Mouse (Mus musculus) stomach, postnatal 0 days (tissue): ENCODE results near the gene Lonrf2.

ENCODE experiments used
- CTCF ChIP-seq: IDR thresholded peaks from 2 replicates; pipeline ENCODE4 v1.5.1; 2016; ENCODE audit warnings: antibody characterized with exemption, low read depth, mild to moderate bottlenecking, moderate library complexity
- EP300 ChIP-seq: optimal IDR thresholded peaks from 2 replicates; pipeline ENCODE3; 2016; ENCODE audit warnings: antibody characterized with exemption

DNA sequence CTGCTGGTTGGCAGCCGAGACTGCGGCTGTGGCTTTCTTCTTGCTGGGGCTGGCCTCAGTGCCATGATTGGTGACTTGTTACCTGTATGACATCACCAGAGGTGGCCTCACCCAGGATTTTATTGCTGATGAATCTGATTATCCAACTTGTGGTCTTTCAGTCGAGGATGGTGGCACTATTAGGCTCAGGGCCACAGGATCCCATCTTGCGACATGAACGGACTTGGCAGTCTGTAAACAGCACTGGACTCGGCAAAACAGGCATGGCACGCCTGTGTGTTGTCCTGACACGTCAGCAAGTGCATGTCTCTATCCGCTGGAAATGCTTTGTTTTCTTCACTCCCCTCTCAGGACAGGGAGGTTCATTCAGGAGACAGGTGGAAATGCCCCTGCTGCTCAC lies 27.8 kb upstream of the Lonrf2 start:
- TF ChIP-seq CTCF (no peak), EP300 (no peak)
